Mouse (Mus musculus): ENCODE results near the gene Maats1.

GRCm38 (mm10) chr16:38344941-38345725 is 3.2 kb upstream of the Maats1 start:
- TF ChIP-seq CTCF (IDR thresholded peaks at IDR 0.05; ENCODE audit: extremely low read depth, insufficient read length, insufficient replicate concordance, low read depth, low read length) (no peak), POLR2A (IDR thresholded peaks at IDR 0.05; ENCODE audit: low read depth, low read length) (no peak)
